ENCODE assay signal across 7 mouse cellular contexts in genomic region chr12:79612334-79613060, GRCm38 (mm10).
DNase-seq lines count a peak whose midpoint lies in the region; ATAC-seq and TF ChIP-seq lines count a peak whose summit lies in the region.

No protein-coding gene starts in this region.

- TF ChIP-seq CTCF in intestine, postnatal 0 days (IDR thresholded peaks at IDR 0.05; ENCODE audit: low read depth) = peak; percentile 99
- peak; percentile 96 for TF ChIP-seq CTCF in small intestine, adult 2 months (IDR thresholded peaks at IDR 0.05; ENCODE audit: extremely low read depth, insufficient read length, insufficient replicate concordance, low read depth, low read length)

- ATAC-seq in intestine, postnatal 0 days = peak; percentile 68
- peak; percentile 83 for ATAC-seq in midbrain, embryonic 12.5 days (ENCODE audit: low FRiP score, low read depth)

- no peaks in the 10 kb centered on the region for H3K36me3 ChIP-seq in intestine, postnatal 0 days (ENCODE audit: control insufficient read depth, insufficient read depth)
- no peaks in the 10 kb centered on the region for H3K36me3 ChIP-seq in midbrain, embryonic 12.5 days
- no peaks in the 10 kb centered on the region for H3K36me3 ChIP-seq in small intestine, adult 2 months (ENCODE audit: control insufficient read depth, insufficient read depth, low read length)

- no peaks in the 10 kb centered on the region for H3K27me3 ChIP-seq in intestine, postnatal 0 days (replicated peaks; ENCODE audit: control insufficient read depth, insufficient read depth, low read length)
- peaks cover 17% of the 10 kb centered on the region for H3K27me3 ChIP-seq in midbrain, embryonic 12.5 days
- no peaks in the 10 kb centered on the region for H3K27me3 ChIP-seq in small intestine, adult 2 months (ENCODE audit: control insufficient read depth, insufficient read depth, low read length)

- WGBS in intestine, postnatal 0 days = 48% methylated on average over 14 of the region's 14 CpGs
- 50% methylated on average over 14 of the region's 14 CpGs for WGBS in midbrain, embryonic 12.5 days
- 45% methylated on average over 14 of the region's 14 CpGs for WGBS in small intestine, adult 2 months

- no peak overlapping the region for H3K4me2 ChIP-seq in intestine, postnatal 0 days (replicated peaks; ENCODE audit: low read depth)
- no peak overlapping the region for H3K4me2 ChIP-seq in midbrain, embryonic 12.5 days (replicated peaks)

- no peak overlapping the region for H3K4me3 ChIP-seq in intestine, postnatal 0 days (ENCODE audit: low read depth, low read length)
- H3K4me3 ChIP-seq in midbrain, embryonic 12.5 days = no peak overlapping the region
- no peak overlapping the region for H3K4me3 ChIP-seq in small intestine, adult 2 months (ENCODE audit: low read depth, low read length)

- H3K27ac ChIP-seq in intestine, postnatal 0 days (ENCODE audit: low read depth, low read length) = no peak overlapping the region
- peak overlapping the region; percentile 61 for H3K27ac ChIP-seq in midbrain, embryonic 12.5 days (replicated peaks)
- H3K27ac ChIP-seq in small intestine, adult 2 months (ENCODE audit: insufficient read depth, low read depth, low read length) = no peak overlapping the region

- intact Hi-C loops in left cerebral cortex, postnatal 4 days (cut with DNase I) = loop anchor here (2.0 to 5.0 kb wide), 2 partner anchors 254 to 355 kb away; no protein-coding TSS in a partner anchor

- no peak overlapping the region for H3K9ac ChIP-seq in intestine, postnatal 0 days (ENCODE audit: low read depth, low read length)
- no peak overlapping the region for H3K9ac ChIP-seq in midbrain, embryonic 12.5 days (replicated peaks)

- no peaks in the 10 kb centered on the region for H3K9me3 ChIP-seq in intestine, postnatal 0 days (ENCODE audit: control insufficient read depth)
- H3K9me3 ChIP-seq in midbrain, embryonic 12.5 days = no peaks in the 10 kb centered on the region

- peak; percentile 86 for DNase-seq in adrenal gland, adult 8-10 months
- peak; percentile 89 for DNase-seq in embryo, embryonic 9.5 days (ENCODE audit: extremely low spot score)
- peak; percentile 79 to 88 for DNase-seq in gastrocnemius, postnatal 4 days (ENCODE audit: low spot score in 2 of 2)
- DNase-seq in left cerebral cortex, postnatal 4 days = peak; percentile 93

- no peak for TF ChIP-seq POLR2A in small intestine, adult 2 months (IDR thresholded peaks at IDR 0.05; ENCODE audit: low read depth, low read length)

- H3K4me1 ChIP-seq in intestine, postnatal 0 days (replicated peaks; ENCODE audit: control insufficient read depth, insufficient read depth, low read length) = 0 out of 2 replicates have a peak, but pooled peaks cover 3% of the 10 kb centered on the region
- H3K4me1 ChIP-seq in midbrain, embryonic 12.5 days = peaks cover 44% of the 10 kb centered on the region
- H3K4me1 ChIP-seq in small intestine, adult 2 months (ENCODE audit: control insufficient read depth, insufficient read depth, insufficient read length, low read length) = peaks cover 12% of the 10 kb centered on the region
